Mouse (Mus musculus): ENCODE results near the gene Kcnq4. TPM values are rescaled to one million over a fixed set of nuclear protein-coding genes. Genes with fewer than 3 reads are reported as not detected.

Kcnq4 gene
- total RNA-seq, 2 experiments from 2014 or later = 7.4 to 8.5 TPM

Small RNA genes within 50 kb of the gene (microRNA-seq; reads per million reads assigned to microRNA genes)
- gene Mir30c-1 = 145 to 159 reads per million in 2 experiments
- 0 reads per million in 2 experiments for gene Mir30e
- 0 reads per million in 2 experiments for gene Mir30f

Other genes with a start within 250 kb of the Kcnq4 start
- not detected for gene Slfnl1, start 216.4 kb downstream of the Kcnq4 start, total RNA-seq (2021)
- gene Ctps, start 178.3 kb downstream of the Kcnq4 start, total RNA-seq (2021) = 10 to 100 TPM; 45.3 to 48.6 TPM
- gene Gm8439, start 159.9 kb downstream of the Kcnq4 start, total RNA-seq (2021) = not detected
- gene Cited4, start 82.0 kb downstream of the Kcnq4 start, total RNA-seq (2021) = 10 to 100 TPM; 17.9 to 18.8 TPM
- 10 to 100 TPM; 44.0 to 47.9 TPM for gene Nfyc, start 83.0 kb upstream of the Kcnq4 start, total RNA-seq (2021)
- gene Rims3, start 106.2 kb upstream of the Kcnq4 start, total RNA-seq (2021) = 100 to 1,000 TPM in 1 of 2 experiments, 10 to 100 TPM in 1; 94.9 to 115 TPM
- gene Exo5, start 176.4 kb upstream of the Kcnq4 start, total RNA-seq (2021) = 10 to 100 TPM; 10.1 to 13.3 TPM
- 1 to 10 TPM; 1.1 to 1.6 TPM for gene Zfp69, start 203.1 kb upstream of the Kcnq4 start, total RNA-seq (2021)

Data from left cerebral cortex, postnatal 25 days (tissue).